Mouse (Mus musculus) kidney, adult 11 months (tissue): ENCODE results near the gene Myo1b.

ENCODE experiments used
- DNase-seq: peaks from one replicate; pipeline ENCODE4 v3.0.0; 2022

Myo1b gene

DNA sequence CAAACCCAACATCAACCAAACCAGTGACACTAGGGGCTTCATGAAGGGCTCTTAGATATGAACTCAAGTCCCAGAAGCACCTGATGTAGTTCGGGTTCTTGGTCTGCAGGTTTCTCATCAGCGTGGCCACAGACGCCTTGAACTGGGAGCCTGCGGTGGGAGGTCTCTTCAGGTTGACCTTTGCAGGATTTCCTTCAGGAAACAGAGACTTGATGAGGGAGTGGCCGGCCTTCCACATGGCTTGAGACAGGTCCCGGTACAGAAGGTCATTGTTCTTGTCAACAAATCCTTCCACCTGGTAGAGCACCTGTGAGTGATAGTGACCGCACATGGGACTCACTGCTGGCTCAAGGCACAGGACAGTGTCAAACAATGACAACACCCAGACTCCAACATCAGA lies 137.6 kb downstream of the Myo1b start:
- no peak for DNase-seq

DNA sequence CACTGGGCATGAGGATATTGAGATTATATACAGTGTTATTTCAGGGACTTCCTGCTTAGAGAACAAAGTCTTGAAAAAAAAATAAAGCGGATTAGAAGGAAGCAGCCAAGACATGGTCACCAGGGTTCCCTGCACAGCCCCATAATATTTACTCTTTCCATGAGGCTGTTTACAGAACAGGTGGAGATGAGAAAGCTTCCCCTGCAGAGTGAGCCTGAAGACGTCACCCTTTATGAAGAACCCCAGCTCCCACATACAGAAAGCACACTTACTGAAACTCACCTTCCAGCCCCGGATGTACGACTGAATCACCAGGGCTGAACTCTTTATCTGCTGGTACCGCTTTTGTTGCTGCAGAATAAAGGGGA lies 145.4 kb downstream of the Myo1b start:
- DNase-seq, result no peak

DNA sequence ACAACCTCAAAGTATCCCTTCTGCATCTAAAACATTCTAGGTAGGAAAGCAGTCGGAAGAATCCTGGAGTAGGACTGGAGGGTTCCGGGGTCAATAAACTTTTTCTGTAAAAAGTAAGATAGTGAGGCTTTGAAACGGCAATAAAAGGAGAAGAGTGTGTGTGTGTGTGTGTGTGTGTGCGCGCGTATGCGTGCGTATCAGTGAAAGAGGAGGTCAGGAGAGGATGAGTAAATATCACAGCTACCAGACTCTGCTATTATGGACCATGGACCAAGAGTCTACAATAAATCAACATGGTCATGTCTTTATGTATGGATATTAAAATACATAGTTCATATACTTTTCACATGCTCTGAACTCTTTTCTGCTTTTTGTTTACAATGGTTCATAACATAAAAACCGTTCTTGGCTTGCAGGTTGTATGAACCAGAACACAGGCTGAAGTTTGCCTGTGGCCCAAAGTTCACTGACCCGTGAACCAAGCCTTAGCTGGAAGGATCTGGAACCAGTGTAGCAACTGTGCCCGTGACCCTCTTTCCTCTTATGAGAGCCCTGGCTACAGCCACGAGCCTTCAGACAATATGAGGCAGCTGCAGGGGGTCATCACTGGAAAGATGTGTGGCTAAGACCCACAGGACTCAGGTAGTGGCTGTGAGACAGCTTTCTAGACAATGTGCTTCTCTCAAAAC lies 145.9 kb downstream of the Myo1b start:
- no peak for DNase-seq

DNA sequence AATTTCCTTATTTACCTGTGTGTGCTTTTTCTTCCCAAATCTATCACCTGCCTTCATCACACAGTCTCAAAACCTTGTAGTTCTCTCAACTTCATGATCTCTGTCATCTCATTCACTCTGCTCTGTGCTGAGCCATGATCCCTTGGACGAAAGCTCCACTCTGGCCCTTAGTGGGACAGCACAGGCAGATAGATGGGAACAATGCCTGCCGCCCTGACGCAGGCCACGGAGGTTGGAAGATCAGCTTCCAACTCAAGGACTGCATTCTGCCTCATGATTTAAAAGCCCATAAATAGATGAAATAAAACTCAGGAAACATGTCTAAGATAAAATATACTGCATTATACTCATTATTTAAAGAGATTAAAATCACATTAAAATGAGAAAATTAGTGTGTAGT lies 149.6 kb downstream of the Myo1b start:
- DNase-seq, result no peak

DNA sequence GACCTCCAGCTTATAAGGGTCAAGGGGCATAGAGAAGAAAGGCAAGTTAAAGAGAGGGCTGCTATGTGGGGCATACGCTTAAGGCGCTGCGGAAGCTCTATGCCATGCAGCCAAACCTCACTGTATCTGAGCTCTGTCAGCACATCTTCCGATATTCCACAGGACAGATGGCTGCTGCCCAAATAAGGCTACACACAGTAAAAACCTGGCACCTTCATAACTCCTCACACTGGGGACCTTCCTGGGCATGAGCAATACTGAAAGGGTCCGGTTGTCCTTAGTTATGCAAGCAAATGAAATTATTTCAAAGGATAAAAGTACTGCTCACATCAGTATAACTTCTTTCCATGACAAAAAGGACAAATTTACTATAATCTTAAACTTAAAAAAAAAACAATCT lies 150.7 kb downstream of the Myo1b start:
- no peak for DNase-seq

DNA sequence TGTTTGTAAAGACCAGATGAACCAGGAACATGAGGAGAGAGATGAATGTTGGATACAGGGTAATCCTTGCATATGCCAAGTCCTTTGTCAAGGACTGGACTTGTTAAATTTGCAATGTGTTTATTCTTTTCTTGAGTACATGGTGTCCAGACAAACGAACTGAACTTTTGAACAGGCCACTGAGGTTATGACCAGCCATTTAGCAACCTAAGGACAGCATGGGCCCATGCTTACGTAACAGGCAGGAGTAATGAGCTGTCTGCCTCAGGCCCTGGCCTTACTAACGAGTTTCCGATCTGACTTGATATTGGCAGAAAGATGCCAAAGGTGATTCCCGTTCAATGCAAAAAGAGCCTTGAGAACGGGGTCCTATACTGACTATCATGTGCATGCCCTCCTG lies 156.2 kb downstream of the Myo1b start:
- no peak for DNase-seq

DNA sequence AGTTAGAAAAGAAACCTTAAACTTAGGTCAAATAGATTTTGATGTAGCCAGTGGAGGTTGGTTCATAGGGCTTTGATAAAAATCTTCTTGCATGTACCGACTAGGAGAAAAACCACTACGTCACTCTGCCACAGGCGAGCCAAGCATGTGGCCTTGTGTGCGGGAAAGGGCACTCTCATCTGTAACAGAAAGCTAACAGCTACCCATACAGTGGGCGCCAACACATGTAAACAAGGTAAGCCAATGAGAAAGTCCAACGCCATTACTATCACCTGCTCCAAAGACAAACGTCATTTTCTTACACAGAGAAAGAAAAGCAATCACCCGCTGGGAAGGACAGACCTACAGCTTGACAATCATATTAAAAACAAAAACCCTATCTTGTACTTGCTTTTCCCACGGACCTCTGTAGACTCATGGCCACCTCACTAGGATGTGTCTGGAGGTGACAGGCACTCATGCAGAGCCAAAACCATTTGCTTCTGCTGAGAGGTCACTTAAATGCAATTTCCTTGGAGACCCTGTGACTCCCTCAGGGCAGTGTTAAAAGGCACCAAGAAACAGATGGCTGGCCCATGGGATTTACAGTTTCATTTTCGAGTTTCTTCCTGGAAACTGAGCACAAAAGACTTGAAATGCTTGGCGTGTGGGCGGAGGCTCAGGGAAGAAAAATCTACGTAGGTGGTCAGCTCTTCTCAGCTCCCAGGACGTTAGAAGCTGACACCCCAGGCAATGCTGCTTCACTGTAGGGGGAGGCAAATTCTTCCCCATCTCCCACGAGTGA lies 157.4 kb downstream of the Myo1b start:
- DNase-seq, result no peak

DNA sequence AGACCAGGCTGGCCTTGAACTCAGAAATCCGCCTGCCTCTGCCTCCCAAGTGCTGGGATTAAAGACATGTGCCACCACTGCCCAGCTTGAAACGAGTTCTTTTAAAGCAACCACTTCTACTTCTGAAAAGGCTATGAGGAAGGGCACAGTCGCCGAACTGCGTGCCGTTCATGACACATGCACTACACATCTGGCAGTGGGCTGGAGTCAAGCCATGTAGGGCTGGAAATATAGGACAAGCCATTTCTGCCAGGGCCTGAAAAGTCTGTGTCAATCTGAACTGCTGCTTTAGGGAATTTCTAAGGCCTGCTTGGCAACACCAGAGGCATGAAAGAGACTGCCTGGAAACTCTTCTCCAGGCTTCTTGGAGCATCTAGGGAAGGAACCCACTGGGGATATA lies 162.2 kb downstream of the Myo1b start:
- no peak for DNase-seq

DNA sequence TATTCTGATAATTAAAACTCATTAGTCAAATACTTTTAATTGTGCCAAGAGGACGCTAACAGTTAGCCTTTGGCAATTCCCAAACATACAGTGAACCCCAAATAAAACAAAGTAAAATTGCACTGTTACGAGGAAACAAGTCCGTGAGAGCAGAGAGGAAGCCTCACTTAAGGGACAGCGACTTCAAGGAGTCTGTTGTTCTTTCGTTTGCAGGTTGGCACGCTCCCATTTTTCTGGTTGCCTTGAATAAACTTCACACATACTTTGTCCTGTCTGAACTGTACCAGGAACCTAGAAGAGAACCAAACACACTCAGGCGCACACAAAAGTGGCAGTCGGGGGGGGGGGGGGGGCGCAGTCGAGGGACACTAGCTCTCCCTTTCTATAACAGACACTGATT lies 164.9 kb downstream of the Myo1b start:
- DNase-seq, result no peak

DNA sequence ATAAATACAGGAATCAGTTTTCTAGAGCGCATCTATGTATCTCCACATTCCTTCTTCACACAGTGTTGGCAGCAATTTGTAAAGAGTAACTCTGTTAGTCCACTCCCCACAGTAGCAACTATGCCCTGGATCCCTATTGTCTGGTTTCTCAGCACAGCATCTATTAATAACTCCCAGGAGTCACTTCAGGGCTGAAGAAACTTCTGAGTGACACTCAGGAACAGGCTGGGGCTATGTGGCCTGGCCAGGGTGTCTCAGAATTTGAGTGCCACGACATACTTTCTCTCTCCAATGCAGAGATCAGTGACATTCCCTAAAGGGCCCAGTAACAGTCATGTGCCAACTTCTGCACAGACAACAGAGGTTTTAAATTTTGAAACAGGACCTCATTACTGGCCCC lies 167.6 kb downstream of the Myo1b start:
- DNase-seq, result no peak

DNA sequence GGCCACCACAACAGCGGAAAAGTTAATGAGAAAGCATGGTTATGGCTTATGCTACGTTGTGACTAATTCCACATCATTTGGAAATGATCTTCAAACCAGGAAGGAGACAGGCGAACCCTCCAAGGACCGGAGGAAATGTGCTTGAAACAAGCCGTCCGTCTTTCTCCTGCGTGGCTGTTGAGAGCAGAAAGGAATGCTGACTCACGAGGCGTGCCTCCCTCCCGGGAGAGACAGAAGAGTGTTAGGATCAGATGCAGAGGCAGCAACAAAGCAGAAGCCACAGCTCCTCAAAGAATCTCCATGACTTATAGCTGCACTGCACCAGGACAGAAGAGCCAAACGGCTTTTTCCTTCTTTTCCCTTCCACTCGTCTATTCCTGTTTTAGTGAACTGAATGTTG lies 168.4 kb downstream of the Myo1b start:
- peak; percentile 15 for DNase-seq

DNA sequence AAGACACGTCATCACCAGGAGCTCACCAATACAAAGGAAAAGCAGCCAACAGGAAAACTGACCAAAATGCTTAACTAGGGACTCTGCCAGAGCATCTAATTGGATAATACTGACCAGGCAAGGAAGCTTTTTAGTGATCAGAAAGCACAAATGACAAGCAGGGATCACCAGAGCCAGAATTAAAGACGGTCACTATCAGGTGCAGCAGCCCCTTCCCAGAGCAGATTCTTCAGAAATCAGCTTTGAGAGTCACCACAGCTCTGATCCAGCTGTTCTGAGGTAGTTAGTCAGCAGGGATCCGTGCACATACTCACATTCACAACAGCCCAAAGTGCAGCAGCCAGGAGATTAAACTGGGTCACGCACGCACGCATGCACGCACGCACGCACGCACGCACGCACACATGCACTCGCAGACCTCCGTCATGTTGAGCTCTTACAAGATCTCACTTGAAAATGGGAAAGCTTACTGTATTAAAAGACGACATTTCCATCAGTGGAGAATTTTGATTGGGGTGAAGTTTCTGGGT lies 169.1 kb downstream of the Myo1b start:
- no peak for DNase-seq

DNA sequence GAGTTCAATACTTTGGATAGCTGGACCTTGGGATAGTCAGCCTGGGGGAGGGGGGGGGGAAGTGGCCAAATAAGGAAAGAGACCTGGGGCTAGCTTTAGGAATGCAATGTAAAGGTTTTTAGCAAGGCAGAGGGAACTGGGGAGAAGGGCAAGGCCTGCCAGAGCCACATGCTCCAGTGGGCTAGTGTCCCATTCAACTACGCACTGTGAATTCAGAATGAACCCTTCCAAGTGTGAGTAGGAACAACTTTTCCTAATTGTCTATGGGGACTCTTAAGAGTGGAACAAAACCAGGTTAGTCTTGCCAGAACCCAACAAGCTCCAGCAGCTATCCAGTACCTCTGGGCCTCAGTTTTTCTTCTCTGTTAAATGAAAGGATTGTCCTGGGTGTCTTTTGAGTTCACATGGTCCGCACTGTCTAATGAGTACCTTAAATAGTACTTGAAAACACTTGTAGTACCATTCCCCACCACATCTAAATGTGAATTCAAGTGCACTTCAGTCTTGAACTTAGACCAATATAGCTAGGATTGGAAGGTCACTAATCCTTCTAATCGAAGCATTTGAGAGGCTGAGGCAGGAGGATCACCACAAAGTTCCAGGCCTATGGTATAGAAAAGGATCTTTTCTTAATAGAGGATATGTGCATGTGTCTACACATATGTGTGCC lies 172.0 kb downstream of the Myo1b start:
- DNase-seq, result no peak

DNA sequence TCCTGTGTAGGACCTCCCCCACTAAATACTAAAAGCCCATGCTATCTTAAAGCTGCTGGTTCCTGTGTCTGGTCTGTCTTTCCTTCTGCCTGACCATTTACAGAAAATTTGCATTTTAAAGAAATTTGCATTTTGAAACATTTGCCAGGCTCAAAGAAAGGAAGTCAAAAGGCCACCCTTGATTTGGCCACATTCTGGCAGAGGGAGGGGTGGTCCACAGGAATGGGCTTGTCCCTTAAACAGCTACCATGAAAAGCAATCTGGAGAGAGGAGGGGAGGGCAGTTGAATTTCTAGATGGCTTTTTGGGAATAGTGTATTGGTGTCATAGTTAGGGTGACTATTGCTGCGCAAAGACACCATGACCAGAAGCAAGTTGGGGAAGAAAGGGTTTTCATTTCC lies 173.3 kb downstream of the Myo1b start:
- DNase-seq, result no peak

DNA sequence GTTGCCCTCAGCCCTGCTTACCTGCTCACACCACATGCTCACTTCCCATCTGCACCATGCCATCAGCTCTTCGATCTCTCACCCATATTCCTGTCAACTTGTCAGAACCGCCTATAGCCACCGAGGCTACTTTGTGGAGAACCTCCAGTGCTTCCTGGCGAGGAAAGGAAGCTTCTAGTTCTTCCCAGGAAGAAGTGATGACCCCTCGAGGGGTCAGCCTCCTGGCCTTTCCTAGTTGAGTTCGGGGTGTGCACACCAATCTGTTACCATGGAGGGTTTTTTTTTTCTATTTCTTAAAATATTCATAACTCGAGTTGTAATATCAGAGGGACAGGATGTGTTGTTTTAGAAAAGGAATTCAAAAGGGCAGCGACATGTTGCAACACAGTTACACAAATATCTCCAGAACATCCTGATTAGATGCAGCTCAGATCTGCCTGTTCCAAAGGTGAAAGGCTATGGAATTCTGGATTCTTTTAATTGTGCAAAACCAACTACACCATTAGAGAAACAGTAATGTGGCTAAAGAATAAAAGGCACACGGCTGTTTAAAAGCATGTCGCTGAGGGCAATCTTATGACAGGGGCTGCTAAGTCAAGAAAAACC lies 175.1 kb downstream of the Myo1b start:
- DNase-seq, result peak; percentile 13

DNA sequence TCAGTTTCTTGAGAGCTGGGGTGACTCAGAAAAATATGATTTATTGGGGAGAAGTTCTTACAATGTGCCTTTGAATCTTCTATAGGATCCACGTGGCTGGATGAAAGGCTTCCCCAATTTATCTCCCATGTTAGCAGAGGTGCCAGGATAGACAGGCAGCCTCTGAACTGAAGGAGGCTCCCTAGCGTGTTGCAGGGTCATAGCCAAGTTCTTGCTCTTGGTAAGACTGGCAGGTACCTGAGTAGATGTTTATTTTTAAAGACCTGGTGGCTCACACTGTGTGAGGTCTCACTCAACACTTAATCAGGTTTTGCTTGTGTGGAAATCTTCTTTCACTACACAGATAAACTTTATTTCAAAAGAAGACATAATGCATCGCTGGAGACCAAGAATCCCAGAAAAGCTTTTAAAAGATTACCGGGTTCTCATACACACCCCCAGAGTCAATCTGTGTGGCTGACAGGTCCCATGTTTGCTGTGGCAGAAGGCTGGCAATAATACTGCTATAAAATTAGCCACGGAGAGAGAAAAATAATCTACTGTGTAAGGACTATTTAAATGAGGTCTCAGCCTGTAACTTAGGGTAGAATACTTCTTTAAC lies 176.5 kb downstream of the Myo1b start:
- DNase-seq, result no peak

DNA sequence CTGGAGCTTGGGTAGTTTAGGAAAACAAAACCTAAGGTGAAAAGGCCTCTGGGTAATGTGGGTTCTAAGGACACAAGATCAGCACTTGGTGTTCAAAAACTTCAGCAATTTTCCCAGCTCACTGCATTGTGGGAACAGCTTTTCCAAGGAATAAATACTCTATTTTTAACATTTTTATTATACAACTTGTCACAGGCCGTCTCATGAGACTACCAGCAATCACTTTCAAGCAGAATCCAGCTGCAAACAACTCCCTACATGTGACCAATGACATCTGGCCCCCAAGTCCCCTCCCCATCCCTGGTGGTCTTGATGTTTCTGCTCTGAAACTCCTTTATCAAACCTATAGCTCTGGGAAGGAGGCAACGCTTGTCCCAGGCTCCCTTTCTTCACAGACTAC lies 179.0 kb downstream of the Myo1b start:
- DNase-seq, result no peak

DNA sequence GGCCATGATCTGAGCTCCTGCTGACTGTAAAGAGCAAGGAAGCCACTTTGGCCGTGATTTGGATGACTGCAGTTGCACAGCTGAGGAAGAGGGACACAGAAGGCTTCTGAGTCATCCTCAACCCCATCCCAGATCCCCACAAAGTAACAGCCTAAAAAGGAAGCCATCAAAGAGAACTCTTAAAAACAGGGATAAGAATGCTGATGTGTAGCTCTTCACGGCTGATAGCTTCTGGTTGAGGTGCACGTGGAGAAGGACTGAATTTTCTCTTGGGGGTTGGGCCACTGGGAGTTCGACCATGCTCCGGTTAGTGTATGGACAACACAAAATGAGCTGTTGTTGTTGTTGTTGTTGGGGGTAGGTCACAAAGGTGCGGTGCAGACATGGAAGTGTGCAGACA lies 181.2 kb downstream of the Myo1b start:
- no peak for DNase-seq

DNA sequence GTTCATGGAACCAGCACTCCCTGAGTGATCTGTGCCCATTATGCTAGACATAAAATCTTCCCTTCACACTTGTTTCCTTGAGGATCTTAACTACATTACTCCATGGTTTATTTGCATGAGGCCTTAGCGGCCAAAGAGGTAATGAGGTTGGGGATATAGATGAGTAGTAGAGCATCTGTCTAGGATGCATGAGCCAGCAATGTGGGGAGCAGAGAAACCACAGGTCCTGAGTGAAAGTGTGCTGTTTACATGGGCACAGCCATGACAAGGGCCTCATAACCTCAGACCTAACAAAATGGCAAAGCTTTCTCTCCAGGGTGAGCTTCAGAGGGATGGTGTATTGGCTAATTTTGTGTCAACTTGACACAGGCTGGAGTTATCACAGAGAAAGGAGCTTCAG lies 186.5 kb downstream of the Myo1b start:
- DNase-seq, result no peak

DNA sequence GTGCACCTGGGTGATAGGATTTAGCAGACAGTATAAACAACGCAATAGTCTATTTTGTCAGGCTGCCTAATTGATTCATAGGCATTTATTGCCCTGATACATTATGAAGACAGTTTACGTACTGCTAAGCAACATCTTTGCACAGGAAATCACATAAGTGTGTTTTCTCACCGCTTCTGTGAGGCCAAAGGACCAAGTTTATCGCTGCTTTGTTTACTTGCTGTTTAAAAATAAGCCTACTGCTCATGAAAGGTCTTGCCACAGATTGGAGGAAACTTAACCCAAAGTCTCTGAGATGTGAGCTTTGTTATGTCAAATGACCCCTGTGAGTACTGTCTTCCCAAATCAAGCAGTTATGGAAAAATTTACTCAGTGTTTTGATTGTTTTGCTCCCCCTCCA lies 187.1 kb downstream of the Myo1b start:
- DNase-seq, result no peak

DNA sequence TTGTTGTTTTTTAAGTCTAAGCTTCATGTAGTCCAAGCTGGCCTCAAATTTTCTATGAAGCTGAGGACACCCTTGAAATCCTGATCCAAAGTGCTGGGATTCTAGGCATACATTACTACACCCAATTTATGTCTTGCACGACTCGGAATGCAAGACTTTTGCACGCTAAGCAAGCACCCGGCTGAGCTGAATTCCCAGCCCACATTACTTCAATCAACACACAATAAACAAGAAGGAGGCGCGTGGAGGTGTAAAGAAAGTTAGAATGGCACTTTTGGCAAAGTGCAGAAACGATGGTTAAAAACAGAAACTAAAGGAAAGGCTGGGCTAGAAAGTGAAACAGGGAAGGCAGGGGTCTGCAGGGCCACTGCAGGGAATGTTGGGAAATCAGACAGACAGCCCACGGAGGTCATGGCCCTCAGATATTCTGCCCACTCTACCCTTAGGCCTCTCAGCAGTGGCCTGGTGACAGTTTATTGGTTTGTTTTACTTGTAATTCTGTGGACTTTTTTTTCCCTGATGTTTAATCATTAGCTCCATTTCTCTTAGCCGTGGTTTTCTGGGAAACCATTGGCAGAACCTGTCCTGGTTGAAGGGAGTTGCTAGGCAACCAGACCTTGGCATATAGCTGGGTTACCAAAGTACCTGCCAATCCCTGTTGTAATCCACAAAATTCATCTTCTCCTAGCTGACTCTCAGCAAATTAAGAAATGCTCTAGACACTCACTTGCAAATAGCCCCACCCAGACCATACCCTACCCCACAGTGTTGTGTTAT lies 195.8 kb downstream of the Myo1b start:
- DNase-seq, result peak; percentile 56

DNA sequence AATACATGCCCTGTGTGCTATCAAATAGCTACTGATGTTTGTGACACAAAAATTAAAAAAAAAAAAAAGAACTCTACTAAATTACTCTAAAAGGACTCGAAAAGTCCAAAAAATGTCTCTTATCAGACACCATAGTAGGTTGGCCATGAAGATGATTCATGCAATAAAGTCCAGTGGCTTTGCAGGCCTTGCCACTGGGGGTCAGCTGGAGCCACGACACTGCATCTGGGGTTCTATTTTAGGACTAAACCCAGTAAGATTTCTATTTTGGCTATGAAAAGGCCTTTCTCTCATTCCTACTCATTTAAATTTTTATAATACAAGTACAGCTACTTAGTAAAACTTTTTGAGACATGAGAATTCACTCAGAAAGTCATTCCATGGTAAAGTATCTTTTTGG lies 205.0 kb downstream of the Myo1b start:
- DNase-seq, result no peak
